Mouse (Mus musculus): ENCODE results near the gene Capn11.
"Not testable (repeated sequence)": the region's sequence is repeated elsewhere in the genome, so short reads cannot be mapped to it uniquely, and the experiment has no call there.

The Capn11 gene

GRCm38 (mm10) chr17:45626577-45627134, 32.5 kb downstream of the Capn11 start:
- peak; percentile 45 to 80 for DNase-seq

GRCm38 (mm10) chr17:45623425-45623824, 35.7 kb downstream of the Capn11 start:
- DNase-seq: not testable (repeated sequence)

- DNase-seq: peak; percentile 56 to 67
Measured at GRCm38 (mm10) chr17:45619386-45620256, 39.5 kb downstream of the Capn11 start.

- peak; percentile 70 for DNase-seq
Measured at GRCm38 (mm10) chr17:45618941-45619385, 40.2 kb downstream of the Capn11 start.

GRCm38 (mm10) chr17:45617655-45618054, 41.5 kb downstream of the Capn11 start:
- no peak for DNase-seq

- no peak for DNase-seq
Measured at GRCm38 (mm10) chr17:45616679-45617078, 42.4 kb downstream of the Capn11 start.

- no peak for DNase-seq
Measured at GRCm38 (mm10) chr17:45616046-45616650, 43.0 kb downstream of the Capn11 start.

- DNase-seq: no peak
Measured at GRCm38 (mm10) chr17:45612921-45613320, 46.2 kb downstream of the Capn11 start.

- DNase-seq: no peak
Measured at GRCm38 (mm10) chr17:45612008-45612407, 47.1 kb downstream of the Capn11 start.

- peak; percentile 47 to 49 for DNase-seq
Measured at GRCm38 (mm10) chr17:45610144-45610866, 48.8 kb downstream of the Capn11 start.

- no peak for DNase-seq
Measured at GRCm38 (mm10) chr17:45608396-45608795, 50.7 kb downstream of the Capn11 start.

GRCm38 (mm10) chr17:45606992-45607879, 51.9 kb downstream of the Capn11 start:
- DNase-seq: no peak

- DNase-seq: no peak
Measured at GRCm38 (mm10) chr17:45602984-45603383, 56.1 kb downstream of the Capn11 start.

GRCm38 (mm10) chr17:45601877-45602304, 57.2 kb downstream of the Capn11 start, which contains the start of gene Mymx:
Gene Mymx (minus strand): TSS chr17:45602102.
- DNase-seq: no peak

GRCm38 (mm10) chr17:45601325-45601724, 57.8 kb downstream of the Capn11 start:
- DNase-seq: no peak

GRCm38 (mm10) chr17:45600267-45600666, 58.9 kb downstream of the Capn11 start:
- no peak for DNase-seq

- peak; percentile 78 to 83 for DNase-seq
Measured at GRCm38 (mm10) chr17:45599446-45600242, 59.5 kb downstream of the Capn11 start, which contains the start of gene Slc29a1. Gene Slc29a1 (minus strand): TSS chr17:45599606.

GRCm38 (mm10) chr17:45598891-45599290, 60.2 kb downstream of the Capn11 start:
- no peak for DNase-seq

- DNase-seq: no peak
Measured at GRCm38 (mm10) chr17:45598376-45598775, 60.7 kb downstream of the Capn11 start.

- DNase-seq: peak; percentile 48 to 63
Measured at GRCm38 (mm10) chr17:45597787-45598186, 61.3 kb downstream of the Capn11 start.
